ENCODE assay signal across 15 mouse cellular contexts in the genomic region with DNA sequence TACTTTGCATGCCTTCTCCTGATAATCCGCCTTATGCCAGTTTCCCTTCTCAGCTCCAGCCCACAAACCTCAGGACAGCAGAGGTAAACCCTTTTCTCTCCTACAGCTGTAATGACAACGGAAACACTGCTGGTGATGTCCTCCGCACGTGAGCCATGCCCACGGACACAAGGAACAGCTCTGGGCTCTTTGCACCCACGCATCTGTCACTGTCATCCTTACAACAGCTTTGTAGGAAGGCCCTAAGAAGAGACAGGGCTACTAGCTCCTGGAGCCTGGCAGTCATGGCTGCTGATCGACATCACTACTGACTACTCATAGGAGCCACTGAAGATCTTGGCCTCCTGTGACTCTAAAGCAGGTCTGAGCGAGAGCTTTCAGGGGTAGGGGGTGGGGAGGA. TPM values are rescaled to one million over a fixed set of nuclear protein-coding genes. Genes with fewer than 3 reads are reported as not detected.
"Had no signal": no experiment of that assay in that cellular context is flagged by ENCODE, and none has a peak within 500 bp of the region (broad histone marks: within the 10 kb centered on the region; RNA-seq: fewer than 3 reads in every experiment).

No protein-coding gene starts in this region.

- DNase-seq: lung, adult 18-20 months; lung, embryonic 14.5 days; lung, postnatal 10 days; lung, postnatal 4 days; midbrain, embryonic 14.5 days; retina, postnatal 1 day; right cerebral cortex, postnatal 14 days; right cerebral cortex, postnatal 4 days; spleen, adult 18-20 months; thymus, adult 2 months; thymus, postnatal 25 days; thymus, postnatal 4 days had no signal

- ATAC-seq: midbrain, embryonic 16.5 days had no signal

RNA-seq across cellular contexts. Expression of a gene that starts 11.6 kb away (rescaled TPM):
- total RNA-seq: megakaryocyte, adult 5-6 weeks; megakaryocyte-erythroid progenitor cell, adult 5-6 weeks had no signal

RNA-seq across cellular contexts. Expression of a gene that starts 31.7 kb away (rescaled TPM):
- total RNA-seq: megakaryocyte, adult 5-6 weeks had no signal

RNA-seq across cellular contexts. Expression of a gene that starts 33.4 kb away (rescaled TPM):
- total RNA-seq: megakaryocyte, adult 5-6 weeks; megakaryocyte-erythroid progenitor cell, adult 5-6 weeks had no signal

RNA-seq across cellular contexts. Expression of a gene that starts 47.2 kb away (rescaled TPM):
- total RNA-seq: megakaryocyte, adult 5-6 weeks; megakaryocyte-erythroid progenitor cell, adult 5-6 weeks had no signal
